Mouse (Mus musculus) heart, embryonic 15.5 days (tissue): ENCODE data around the gene Ephx1. TPM values are rescaled to one million over a fixed set of nuclear protein-coding genes. Genes with fewer than 3 reads are reported as not detected.

Experiments
- ATAC-seq: fragments of 200-750 bp; cut with Nextera tagmentation; replicated peaks from 2 replicates; pipeline ENCODE4 v1.8.0; 2017; ENCODE audit warnings: low read depth, moderate TSS enrichment; ENCODE audit not compliant: insufficient number of reproducible peaks, insufficient read depth, low FRiP score
- H3K27ac ChIP-seq: fragments of 300-500 bp; sonication (generic); 2 replicates; pipeline ENCODE4 v1.5.1; 2015; ENCODE audit warnings: mild to moderate bottlenecking, inconsistent platforms
- H3K27me3 ChIP-seq: fragments of 300-500 bp; sonication (generic); 2 replicates; pipeline ENCODE4 v1.6.1; 2015; ENCODE audit warnings: inconsistent platforms
- H3K36me3 ChIP-seq: fragments of 300-500 bp; sonication (generic); 2 replicates; pipeline ENCODE4 v1.6.1; 2015; ENCODE audit warnings: mild to moderate bottlenecking, inconsistent platforms
- H3K4me1 ChIP-seq: fragments of 300-500 bp; sonication (generic); replicated peaks from 2 replicates; pipeline ENCODE4 v1.6.1; 2015; ENCODE audit warnings: inconsistent platforms
- H3K4me2 ChIP-seq: fragments of 300-500 bp; sonication (generic); 2 replicates; pipeline ENCODE4 v1.6.1; 2015; ENCODE audit warnings: inconsistent platforms, mild to moderate bottlenecking, moderate library complexity
- H3K4me3 ChIP-seq: fragments of 300-500 bp; sonication (generic); 2 replicates; pipeline ENCODE4 v1.5.1; 2015; ENCODE audit warnings: mild to moderate bottlenecking, inconsistent platforms
- H3K9ac ChIP-seq: fragments of 300-500 bp; sonication (generic); 2 replicates; pipeline ENCODE4 v1.6.1; 2015; ENCODE audit warnings: mild to moderate bottlenecking, inconsistent platforms
- H3K9me3 ChIP-seq: fragments of 300-500 bp; sonication (generic); replicated peaks from 2 replicates; pipeline ENCODE4 v1.6.1; 2016; ENCODE audit warnings: inconsistent platforms
- WGBS: fragments of 180-500 bp; shearing (Covaris S2); methylation state at CpG from one replicate; pipeline ENCODE4 v1.1.7; 2015; ENCODE audit warnings: mixed read lengths; 5-methylcytosine and 5-hydroxymethylcytosine counted together
- polyA plus RNA-seq: library from polyadenylated mRNA; unstranded; fragments of >200 nt; fragmentation: Nextera tagmentation; extraction: Ambion mirVana; gene quantifications from 2 replicates; pipeline ENCODE4 v1.2.1, GENCODE M21; 2015

The Ephx1 gene
- polyA plus RNA-seq, 1 experiment from 2014 or later: 10.0 TPM

- Histone ChIP-seq H3K36me3 (no peaks in the 10 kb centered on the region), H3K4me1 (no peaks in the 10 kb centered on the region), H3K27ac (no peak overlapping the region), H3K9ac (no peak overlapping the region), H3K4me3 (no peak overlapping the region), H3K9me3 (no peaks in the 10 kb centered on the region), H3K27me3 (peaks cover 30% of the 10 kb centered on the region), H3K4me2 (no peak overlapping the region)
- WGBS: 61% methylated on average over 3 of the region's 3 CpGs
- no peak for ATAC-seq
Measured at GRCm38 (mm10) chr1:180931106-180931505, 89.6 kb downstream of the Ephx1 start.

GRCm38 (mm10) chr1:180929599-180929998 is 91.1 kb downstream of the Ephx1 start:
- Histone ChIP-seq H3K9ac (no peak overlapping the region), H3K27ac (no peak overlapping the region), H3K36me3 (no peaks in the 10 kb centered on the region), H3K27me3 (peaks cover 15% of the 10 kb centered on the region), H3K9me3 (no peaks in the 10 kb centered on the region), H3K4me2 (no peak overlapping the region), H3K4me1 (no peaks in the 10 kb centered on the region), H3K4me3 (no peak overlapping the region)
- ATAC-seq: no peak
- 39% methylated on average over 2 of the region's 2 CpGs for WGBS

- H3K4me3 ChIP-seq: no peak overlapping the region
- H3K27ac ChIP-seq: no peak overlapping the region
- no peak overlapping the region for H3K4me2 ChIP-seq
- H3K36me3 ChIP-seq: no peaks in the 10 kb centered on the region
- H3K27me3 ChIP-seq: no peaks in the 10 kb centered on the region
- H3K4me1 ChIP-seq: no peaks in the 10 kb centered on the region
- WGBS: 68% methylated on average over 4 of the region's 4 CpGs
- no peak for ATAC-seq
- no peak overlapping the region for H3K9ac ChIP-seq
- no peaks in the 10 kb centered on the region for H3K9me3 ChIP-seq
Measured at GRCm38 (mm10) chr1:180926286-180926685, 94.4 kb downstream of the Ephx1 start.

Other genes starting within 250 kb of the Ephx1 start
- gene H3f3a, start 207.0 kb downstream of the Ephx1 start, polyA plus RNA-seq: 1,560 and 1,618 TPM in 2 replicates
- gene Sde2, start 169.8 kb downstream of the Ephx1 start, polyA plus RNA-seq: 20.8 and 22.8 TPM in 2 replicates
- gene Lefty2, start 127.8 kb downstream of the Ephx1 start, polyA plus RNA-seq: 0.05 and 0.14 TPM in 2 replicates
- 42.1 and 57.9 TPM in 2 replicates for gene Pycr2, start 116.6 kb downstream of the Ephx1 start, polyA plus RNA-seq
- gene Lefty1, start 85.9 kb downstream of the Ephx1 start, polyA plus RNA-seq: 1.0 and 1.5 TPM in 2 replicates
- 10.0 and 12.1 TPM in 2 replicates for gene Tmem63a, start 78.6 kb downstream of the Ephx1 start, polyA plus RNA-seq
- gene 9130409I23Rik, start 30.3 kb upstream of the Ephx1 start, polyA plus RNA-seq: not detected in 2 replicates
- gene Nvl, start 123.3 kb upstream of the Ephx1 start, polyA plus RNA-seq: 15.5 and 17.7 TPM in 2 replicates
- 128 and 135 TPM in 2 replicates for gene Cnih4, start 123.8 kb upstream of the Ephx1 start, polyA plus RNA-seq
- gene Wdr26, start 191.1 kb upstream of the Ephx1 start, polyA plus RNA-seq: 25.1 and 29.3 TPM in 2 replicates